Mouse (Mus musculus) G1E (cell line): ENCODE results near the gene Trak1. TPM values are rescaled to one million over a fixed set of nuclear protein-coding genes. Genes with fewer than 3 reads are reported as not detected.

Source experiments
- ATAC-seq: 2 replicates; pipeline ENCODE4 v1.8.0; 2016; ENCODE audit warnings: mild to moderate bottlenecking; ENCODE audit not compliant: insufficient number of reproducible peaks, poor library complexity, low FRiP score, severe bottlenecking; ENCODE audit errors: extremely low read depth
- DNase-seq: peaks from one replicate; pipeline ENCODE4 v3.0.0; 2012; ENCODE audit warnings: low spot score
- H3K27me3 ChIP-seq: 2 replicates; pipeline ENCODE4 v1.6.1; 2012; ENCODE audit warnings: mild to moderate bottlenecking, low read length, inconsistent platforms; ENCODE audit not compliant: insufficient read depth
- H3K36me3 ChIP-seq: replicated peaks from 2 replicates; pipeline ENCODE3; 2012; ENCODE audit warnings: mild to moderate bottlenecking, inconsistent platforms
- H3K4me1 ChIP-seq: 2 replicates; pipeline ENCODE4 v1.6.1; 2012; ENCODE audit warnings: low read depth, low read length, inconsistent platforms, mixed read lengths; ENCODE audit not compliant: insufficient read depth
- H3K4me3 ChIP-seq: 2 replicates; pipeline ENCODE4 v1.5.1; 2012; ENCODE audit warnings: low read depth, mild to moderate bottlenecking, inconsistent platforms, low read length, moderate library complexity, mixed read lengths
- H3K9me3 ChIP-seq: replicated peaks from 2 replicates; pipeline ENCODE4 v1.6.1; 2012; ENCODE audit warnings: inconsistent platforms
- CTCF ChIP-seq: IDR thresholded peaks from 2 replicates; pipeline ENCODE4 v1.5.1; 2012; ENCODE audit warnings: low read depth, low read length, inconsistent platforms, mixed read lengths
- GATA1 ChIP-seq: IDR thresholded peaks from 2 replicates; pipeline ENCODE4 v1.6.1; 2012; ENCODE audit warnings: borderline replicate concordance, low read length, inconsistent platforms, mixed read lengths
- GATA2 ChIP-seq: IDR thresholded peaks from 2 replicates; pipeline ENCODE4 v1.6.1; 2012; ENCODE audit warnings: low read depth, low read length, inconsistent platforms, borderline replicate concordance
- POLR2AphosphoS5 ChIP-seq: IDR thresholded peaks from 2 replicates; pipeline ENCODE4 v1.6.1; 2012; ENCODE audit warnings: low read depth, low read length, inconsistent platforms; ENCODE audit not compliant: insufficient replicate concordance
- TAL1 ChIP-seq: conservative IDR thresholded peaks from 2 replicates; pipeline ENCODE4 v1.6.1; 2012; ENCODE audit warnings: low read depth, low read length, inconsistent platforms, mixed read lengths
- polyA plus RNA-seq: library from polyadenylated mRNA; stranded (reverse); fragments of >175 nt; gene quantifications from 2 replicates; pipeline ENCODE4 v1.2.3, GENCODE M21; 2012
- total RNA-seq, 2 experiments: library from RNA; stranded (forward) in 1 of 2; stranded (reverse) in 1 of 2; fragments of 200-1000 nt in 1 of 2; fragments of >200 nt in 1 of 2; fragmentation: Nextera tagmentation in 1 of 2; gene quantifications; 2 replicates each; pipeline ENCODE4 v1.2.3; 2014 to 2017

Trak1 gene
- total and polyA plus RNA-seq, 3 experiments = 13.6 to 35.7 (median 21.3) TPM

- Histone ChIP-seq H3K4me3 (no peak overlapping the region), H3K9me3 (no peaks in the 10 kb centered on the region), H3K27me3 (no peaks in the 10 kb centered on the region), H3K4me1 (peaks cover 18% of the 10 kb centered on the region), H3K36me3 (peaks cover 73% of the 10 kb centered on the region)
- DNase-seq = no peak
- TF ChIP-seq GATA1 (no peak), TAL1 (no peak), CTCF (no peak), GATA2 (no peak), POLR2AphosphoS5 (no peak)
- no peak for ATAC-seq
Observed at GRCm38 (mm10) chr9:121369573-121369972, 72.3 kb downstream of the Trak1 start.

GRCm38 (mm10) chr9:121371346-121371891 lies 74.1 kb downstream of the Trak1 start:
- Histone ChIP-seq H3K4me3 (peak overlapping the region; percentile 40; the same call in 1 of the 2 replicates), H3K4me1 (peaks cover 18% of the 10 kb centered on the region), H3K9me3 (no peaks in the 10 kb centered on the region), H3K36me3 (peaks cover 69% of the 10 kb centered on the region), H3K27me3 (no peaks in the 10 kb centered on the region)
- TF ChIP-seq POLR2AphosphoS5 = no peak
- no peak for TF ChIP-seq TAL1
- TF ChIP-seq GATA1 = no peak
- TF ChIP-seq GATA2 = no peak
- TF ChIP-seq CTCF = no peak
- DNase-seq (peak; percentile 62), ATAC-seq (peak; percentile 46)

GRCm38 (mm10) chr9:121371946-121372646 lies 74.8 kb downstream of the Trak1 start:
- H3K4me3 ChIP-seq = peak overlapping the region; percentile 24; the same call in 1 of the 2 replicates
- H3K36me3 ChIP-seq = peaks cover 63% of the 10 kb centered on the region
- no peaks in the 10 kb centered on the region for H3K9me3 ChIP-seq
- peaks cover 18% of the 10 kb centered on the region for H3K4me1 ChIP-seq
- H3K27me3 ChIP-seq = no peaks in the 10 kb centered on the region
- DNase-seq (no peak), ATAC-seq (no peak)
- no peak for TF ChIP-seq POLR2AphosphoS5
- TF ChIP-seq GATA2 = no peak
- no peak for TF ChIP-seq TAL1
- TF ChIP-seq CTCF = no peak
- no peak for TF ChIP-seq GATA1

- no peaks in the 10 kb centered on the region for H3K9me3 ChIP-seq
- DNase-seq (no peak), ATAC-seq (no peak)
- H3K4me3 ChIP-seq = no peak overlapping the region
- H3K36me3 ChIP-seq = peaks cover 62% of the 10 kb centered on the region
- TF ChIP-seq CTCF (no peak), TAL1 (no peak), POLR2AphosphoS5 (no peak), GATA2 (no peak), GATA1 (no peak)
- no peaks in the 10 kb centered on the region for H3K27me3 ChIP-seq
- H3K4me1 ChIP-seq = peaks cover 18% of the 10 kb centered on the region
Observed at GRCm38 (mm10) chr9:121373107-121373506, 75.8 kb downstream of the Trak1 start.

- TF ChIP-seq GATA2 = no peak
- TF ChIP-seq TAL1 = no peak
- TF ChIP-seq GATA1 = no peak
- no peak for TF ChIP-seq CTCF
- no peak for TF ChIP-seq POLR2AphosphoS5
- Histone ChIP-seq H3K36me3 (peaks cover 58% of the 10 kb centered on the region), H3K27me3 (no peaks in the 10 kb centered on the region), H3K4me3 (no peak overlapping the region), H3K9me3 (no peaks in the 10 kb centered on the region), H3K4me1 (peaks cover 18% of the 10 kb centered on the region)
- ATAC-seq = no peak
- DNase-seq = no peak
Observed at GRCm38 (mm10) chr9:121373512-121373911, 76.2 kb downstream of the Trak1 start.

- peak; percentile 48 for ATAC-seq
- Histone ChIP-seq H3K4me1 (peaks cover 18% of the 10 kb centered on the region), H3K4me3 (no peak overlapping the region), H3K9me3 (no peaks in the 10 kb centered on the region), H3K27me3 (no peaks in the 10 kb centered on the region), H3K36me3 (peaks cover 62% of the 10 kb centered on the region)
- peak; percentile 61 for DNase-seq
- peak; percentile 97 for TF ChIP-seq CTCF
- TF ChIP-seq GATA1 = no peak
- TF ChIP-seq TAL1 = no peak
- TF ChIP-seq GATA2 = no peak
Observed at GRCm38 (mm10) chr9:121374076-121374863, 77.0 kb downstream of the Trak1 start.
